Mouse (Mus musculus): Measurements from ENCODE around the gene Cd300lb. TPM values are rescaled to one million over a fixed set of nuclear protein-coding genes. Genes with fewer than 3 reads are reported as not detected.

The Cd300lb gene
- polyA plus RNA-seq, 1 experiment from 2014 or later = 0.39 TPM

DNA sequence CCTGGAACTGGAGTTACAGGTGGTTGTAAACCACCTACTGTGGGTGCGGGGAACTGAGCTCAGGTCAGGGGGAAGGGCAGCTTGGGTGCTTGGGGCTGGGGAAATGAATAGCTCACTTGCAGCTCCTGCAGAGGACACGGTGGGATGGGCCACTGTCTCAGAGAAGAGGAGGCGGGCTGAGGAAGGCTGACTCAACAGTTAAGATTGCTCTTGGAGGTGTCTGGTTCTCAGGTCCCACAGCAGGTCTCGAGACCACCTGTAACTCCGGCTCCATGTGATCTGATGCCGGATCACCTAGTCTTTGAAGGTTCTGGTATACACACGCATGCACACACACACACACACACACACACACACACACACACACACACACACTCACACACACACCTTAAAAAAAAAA lies 58.0 kb downstream of the Cd300lb start:
- H3K27ac ChIP-seq (replicated peaks in 1 of 2; ENCODE audit: control insufficient read depth in 1 of 2, insufficient read depth in 1 of 2, low read depth in 2 of 2, low read length in 2 of 2) = no peak overlapping the region
- WGBS = 57% methylated on average over 7 of the region's 7 CpGs
- H3K27me3 ChIP-seq (ENCODE audit: control insufficient read depth, insufficient read depth, low read length) = no peaks in the 10 kb centered on the region
- no peak overlapping the region for H3K4me3 ChIP-seq (ENCODE audit: control insufficient read depth in 1 of 2, insufficient read depth in 1 of 2, low read depth in 1 of 2, low read length in 2 of 2)
- H3K4me2 ChIP-seq (ENCODE audit: low read length) = no peak overlapping the region
- peaks cover 8 to 16% of the 10 kb centered on the region in 2 experiments for H3K4me1 ChIP-seq (ENCODE audit: control insufficient read depth in 2 of 2, insufficient read depth in 2 of 2, low read length in 2 of 2)
- no peak overlapping the region for H3K9ac ChIP-seq (ENCODE audit: low read length)
- no peaks in the 10 kb centered on the region for H3K9me3 ChIP-seq (ENCODE audit: control insufficient read depth, low read length)
- peaks cover 5% of the 10 kb centered on the region; the same call in 1 of the 2 replicates for H3K36me3 ChIP-seq (ENCODE audit: control insufficient read depth, insufficient read depth, low read length)
- no peak for ATAC-seq (ENCODE audit: insufficient number of reproducible peaks, insufficient read depth, low FRiP score, low read depth)

DNA sequence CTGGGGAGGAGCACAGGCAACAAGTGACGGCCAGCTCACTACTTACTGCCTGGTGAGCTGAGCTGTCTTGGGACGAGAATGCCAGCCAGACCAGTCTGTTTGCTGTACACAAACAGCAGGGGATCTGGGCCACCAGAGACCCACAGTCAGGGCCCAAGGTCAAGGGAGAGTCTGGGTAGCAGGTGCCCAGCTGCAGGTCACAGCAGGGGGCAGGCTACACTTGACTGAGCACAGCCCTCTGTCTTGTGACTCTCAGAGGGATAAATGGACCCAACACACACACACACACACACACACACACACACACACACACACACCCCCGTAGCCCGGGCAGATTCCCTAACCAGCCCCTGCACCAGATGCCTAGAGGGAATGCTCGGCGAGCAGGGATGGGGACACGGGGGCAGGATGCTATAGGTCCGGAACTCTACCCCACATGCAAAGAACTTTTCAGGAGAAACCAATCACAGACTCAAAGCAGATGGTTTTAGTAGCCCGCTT lies 58.8 kb downstream of the Cd300lb start:
- Histone ChIP-seq H3K36me3 (ENCODE audit: control insufficient read depth, insufficient read depth, low read length) (peaks cover 13% of the 10 kb centered on the region), H3K9ac (ENCODE audit: low read length) (no peak overlapping the region), H3K27me3 (ENCODE audit: control insufficient read depth, insufficient read depth, low read length) (no peaks in the 10 kb centered on the region), H3K4me2 (ENCODE audit: low read length) (no peak overlapping the region), H3K4me3 (ENCODE audit: control insufficient read depth in 1 of 2, insufficient read depth in 1 of 2, low read depth in 1 of 2, low read length in 2 of 2) (no peak overlapping the region), H3K4me1 (ENCODE audit: control insufficient read depth in 2 of 2, insufficient read depth in 2 of 2, low read length in 2 of 2) (peaks cover 8 to 16% of the 10 kb centered on the region in 2 experiments), H3K9me3 (ENCODE audit: control insufficient read depth, low read length) (no peaks in the 10 kb centered on the region), H3K27ac (replicated peaks in 1 of 2; ENCODE audit: control insufficient read depth in 1 of 2, insufficient read depth in 1 of 2, low read depth in 2 of 2, low read length in 2 of 2) (no peak overlapping the region)
- 22% methylated on average over 9 of the region's 9 CpGs for WGBS
- no peak for ATAC-seq (ENCODE audit: insufficient number of reproducible peaks, insufficient read depth, low FRiP score, low read depth)

DNA sequence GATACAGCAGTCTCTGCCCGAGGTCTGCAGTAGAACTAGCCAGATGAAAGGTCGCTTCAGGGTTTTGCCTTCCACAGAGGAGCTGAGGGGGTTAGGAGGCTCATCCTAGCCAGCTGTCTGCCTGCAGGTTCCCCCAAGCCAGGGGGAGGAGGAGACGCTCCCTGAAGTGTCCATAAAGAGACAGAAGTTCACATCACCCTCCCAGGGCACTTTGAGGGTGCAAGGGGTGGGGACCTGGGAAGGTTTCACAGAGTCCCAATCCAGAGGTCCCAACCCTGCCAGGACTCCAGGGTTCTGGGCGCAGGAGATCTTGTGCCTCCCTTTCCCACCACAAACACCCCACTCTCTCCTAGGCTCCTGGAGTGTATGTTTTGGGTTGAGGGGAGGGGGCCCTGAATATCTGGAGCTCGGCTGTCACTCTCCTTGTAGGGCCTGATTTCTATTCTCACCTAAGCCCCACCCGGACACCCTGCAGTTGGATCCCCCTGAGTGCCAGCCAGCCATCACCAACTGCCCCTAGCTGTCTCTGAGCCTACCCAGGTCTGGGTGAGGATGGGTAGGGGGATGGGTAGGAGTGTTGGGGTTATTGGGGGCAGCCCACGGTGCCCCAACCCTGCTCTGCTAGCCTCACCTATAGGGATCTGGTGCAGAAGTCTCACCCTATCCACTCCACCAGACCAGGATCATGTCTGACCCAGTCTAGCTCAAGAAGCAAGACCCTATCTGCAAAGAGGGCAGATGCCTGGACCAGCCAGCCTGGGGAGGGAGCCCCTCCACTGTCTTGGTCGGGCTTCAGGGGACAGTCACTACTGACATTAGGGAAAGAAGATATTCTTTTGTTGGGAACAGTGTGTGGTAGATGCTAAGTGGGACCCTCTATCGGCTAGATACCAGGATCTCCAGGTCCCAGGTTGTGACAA lies 59.7 kb downstream of the Cd300lb start:
- Histone ChIP-seq H3K9me3 (ENCODE audit: control insufficient read depth, low read length) (no peaks in the 10 kb centered on the region), H3K36me3 (ENCODE audit: control insufficient read depth, insufficient read depth, low read length) (peaks cover 18% of the 10 kb centered on the region), H3K27me3 (ENCODE audit: control insufficient read depth, insufficient read depth, low read length) (no peaks in the 10 kb centered on the region), H3K4me3 (ENCODE audit: control insufficient read depth in 1 of 2, insufficient read depth in 1 of 2, low read depth in 1 of 2, low read length in 2 of 2) (no peak overlapping the region), H3K27ac (replicated peaks in 1 of 2; ENCODE audit: control insufficient read depth in 1 of 2, insufficient read depth in 1 of 2, low read depth in 2 of 2, low read length in 2 of 2) (0 out of 4 replicates have a peak overlapping the region, but pooled peaks of 1 of the 2 experiments have one; percentile 19), H3K4me1 (ENCODE audit: control insufficient read depth in 2 of 2, insufficient read depth in 2 of 2, low read length in 2 of 2) (peaks cover 8 to 16% of the 10 kb centered on the region in 2 experiments), H3K4me2 (ENCODE audit: low read length) (no peak overlapping the region), H3K9ac (ENCODE audit: low read length) (no peak overlapping the region)
- no peak for ATAC-seq (ENCODE audit: insufficient number of reproducible peaks, insufficient read depth, low FRiP score, low read depth)
- 50% methylated on average over 9 of the region's 9 CpGs for WGBS

DNA sequence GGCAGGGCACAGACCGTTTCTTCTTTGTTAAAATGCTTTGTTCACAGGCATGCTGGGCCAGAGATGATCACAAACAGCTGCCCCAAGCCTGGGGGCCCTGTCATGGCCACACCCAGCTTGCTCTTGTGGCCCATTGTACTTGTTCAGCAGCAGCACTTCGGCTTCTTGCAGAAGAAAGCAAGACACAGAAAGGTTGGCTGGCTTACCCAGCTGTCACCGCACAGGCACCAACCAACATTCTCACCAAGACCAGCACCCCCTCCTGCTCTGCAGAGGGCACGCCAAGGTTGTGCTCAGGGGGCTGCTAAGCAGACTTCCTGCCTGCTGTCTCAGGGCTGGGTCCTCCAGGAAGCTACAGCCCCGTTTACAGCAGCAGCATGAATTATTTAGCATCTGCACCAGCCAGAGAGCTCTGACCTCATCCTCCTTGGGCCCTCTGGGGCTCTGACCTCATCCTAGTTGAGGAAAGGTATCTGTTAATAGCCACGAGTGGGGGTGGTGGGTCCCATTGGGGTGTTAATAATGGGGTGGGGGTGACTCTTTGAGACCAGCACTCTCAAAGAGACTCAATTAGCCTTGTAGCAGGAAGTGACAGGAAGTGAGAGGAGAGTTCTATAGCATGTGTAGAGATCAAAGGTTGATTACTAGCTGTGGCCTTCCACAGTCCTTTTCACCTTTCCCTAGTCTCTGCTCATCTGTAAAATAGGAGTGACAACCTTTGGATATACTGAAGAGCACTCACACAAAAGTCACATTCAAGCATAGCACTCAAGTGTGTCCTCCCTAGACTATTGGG lies 61.0 kb downstream of the Cd300lb start:
- no peak overlapping the region for H3K4me2 ChIP-seq (ENCODE audit: low read length)
- H3K27me3 ChIP-seq (ENCODE audit: control insufficient read depth, insufficient read depth, low read length) = no peaks in the 10 kb centered on the region

More for the DNA sequence above, 61.0 kb downstream of the Cd300lb start:
- H3K4me1 ChIP-seq (ENCODE audit: control insufficient read depth in 2 of 2, insufficient read depth in 2 of 2, low read length in 2 of 2) = peaks cover 11 to 16% of the 10 kb centered on the region in 2 experiments
- ATAC-seq (ENCODE audit: insufficient number of reproducible peaks, insufficient read depth, low FRiP score, low read depth) = no peak
- H3K9ac ChIP-seq (ENCODE audit: low read length) = peak overlapping the region; percentile 2; the same call in 1 of the 2 replicates
- 28% methylated on average over 6 of the region's 6 CpGs for WGBS
- H3K4me3 ChIP-seq (ENCODE audit: control insufficient read depth in 1 of 2, insufficient read depth in 1 of 2, low read depth in 1 of 2, low read length in 2 of 2) = no peak overlapping the region
- peak overlapping the region; percentile 19 to 64 for H3K27ac ChIP-seq (replicated peaks in 1 of 2; ENCODE audit: control insufficient read depth in 1 of 2, insufficient read depth in 1 of 2, low read depth in 2 of 2, low read length in 2 of 2)
- H3K36me3 ChIP-seq (ENCODE audit: control insufficient read depth, insufficient read depth, low read length) = peaks cover 18% of the 10 kb centered on the region
- no peaks in the 10 kb centered on the region for H3K9me3 ChIP-seq (ENCODE audit: control insufficient read depth, low read length)

Other genes starting within 250 kb of the Cd300lb start
- gene Dnaic2, start 207.0 kb downstream of the Cd300lb start, polyA plus RNA-seq (2014; fragmentation: Nextera tagmentation; extraction: Ambion mirVana) = 0.35 TPM in 1 of 2 replicates, not detected in the other
- gene Kif19a, start 169.0 kb downstream of the Cd300lb start, polyA plus RNA-seq (2014; fragmentation: Nextera tagmentation; extraction: Ambion mirVana) = 0.16 and 0.28 TPM in 2 replicates
- gene Btbd17, start 138.4 kb downstream of the Cd300lb start, polyA plus RNA-seq (2014; fragmentation: Nextera tagmentation; extraction: Ambion mirVana) = not detected in 2 replicates
- not detected in 2 replicates for gene Gpr142, start 135.5 kb downstream of the Cd300lb start, polyA plus RNA-seq (2014; fragmentation: Nextera tagmentation; extraction: Ambion mirVana)
- gene Gprc5c, start 83.2 kb downstream of the Cd300lb start, polyA plus RNA-seq (2014; fragmentation: Nextera tagmentation; extraction: Ambion mirVana) = 15.2 and 18.0 TPM in 2 replicates
- 1.1 and 1.4 TPM in 2 replicates for gene Cd300a, start 44.3 kb downstream of the Cd300lb start, polyA plus RNA-seq (2014; fragmentation: Nextera tagmentation; extraction: Ambion mirVana)
- not detected in 2 replicates for gene Cd300c, start 34.8 kb upstream of the Cd300lb start, polyA plus RNA-seq (2014; fragmentation: Nextera tagmentation; extraction: Ambion mirVana)
- gene Cd300ld, start 55.5 kb upstream of the Cd300lb start, polyA plus RNA-seq (2014; fragmentation: Nextera tagmentation; extraction: Ambion mirVana) = 0.36 and 0.46 TPM in 2 replicates
- 4.1 and 4.2 TPM in 2 replicates for gene Cd300c2, start 67.5 kb upstream of the Cd300lb start, polyA plus RNA-seq (2014; fragmentation: Nextera tagmentation; extraction: Ambion mirVana)
- gene Cd300ld2, start 81.8 kb upstream of the Cd300lb start, polyA plus RNA-seq (2014; fragmentation: Nextera tagmentation; extraction: Ambion mirVana) = not detected in 2 replicates
- gene Cd300ld4, start 92.6 kb upstream of the Cd300lb start, polyA plus RNA-seq (2014; fragmentation: Nextera tagmentation; extraction: Ambion mirVana) = not detected in 2 replicates
- gene Cd300ld5, start 103.4 kb upstream of the Cd300lb start, polyA plus RNA-seq (2014; fragmentation: Nextera tagmentation; extraction: Ambion mirVana) = not detected in 2 replicates
- gene Cd300ld3, start 114.0 kb upstream of the Cd300lb start, polyA plus RNA-seq (2014; fragmentation: Nextera tagmentation; extraction: Ambion mirVana) = not detected in 2 replicates
- gene Cd300e, start 127.8 kb upstream of the Cd300lb start, polyA plus RNA-seq (2014; fragmentation: Nextera tagmentation; extraction: Ambion mirVana) = 0.09 TPM in 1 of 2 replicates, not detected in the other
- 0.78 and 0.89 TPM in 2 replicates for gene Rab37, start 157.0 kb upstream of the Cd300lb start, polyA plus RNA-seq (2014; fragmentation: Nextera tagmentation; extraction: Ambion mirVana)
- gene Cd300lf, start 199.6 kb upstream of the Cd300lb start, polyA plus RNA-seq (2014; fragmentation: Nextera tagmentation; extraction: Ambion mirVana) = 0.22 and 0.61 TPM in 2 replicates
- 18.0 and 21.9 TPM in 2 replicates for gene Slc9a3r1, start 229.0 kb upstream of the Cd300lb start, polyA plus RNA-seq (2014; fragmentation: Nextera tagmentation; extraction: Ambion mirVana)